Mouse (Mus musculus): ENCODE data around the gene Dda1.

Dda1 gene

GRCm38 (mm10) chr8:71470146-71470912 is 1.3 kb downstream of the Dda1 start:
- DNase-seq = no peak

GRCm38 (mm10) chr8:71470913-71471255 is 1.9 kb downstream of the Dda1 start:
- no peak for DNase-seq

- no peak for DNase-seq
These were observed 2.9 kb downstream of the Dda1 start for GRCm38 (mm10) chr8:71471861-71472260.

GRCm38 (mm10) chr8:71472601-71473386 is 3.8 kb downstream of the Dda1 start:
- DNase-seq = no peak

- DNase-seq = no peak
These were observed 5.3 kb downstream of the Dda1 start for GRCm38 (mm10) chr8:71474344-71474743.

- no peak for DNase-seq
These were observed 6.0 kb downstream of the Dda1 start for GRCm38 (mm10) chr8:71474785-71475701.

- no peak for DNase-seq
These were observed 6.7 kb downstream of the Dda1 start for GRCm38 (mm10) chr8:71475702-71476075.

GRCm38 (mm10) chr8:71476099-71476940 is 7.3 kb downstream of the Dda1 start:
- peak; percentile 72 to 74 for DNase-seq

- DNase-seq = no peak
These were observed 8.3 kb downstream of the Dda1 start for GRCm38 (mm10) chr8:71477196-71477845.

- DNase-seq = no peak
These were observed 9.9 kb downstream of the Dda1 start for GRCm38 (mm10) chr8:71478943-71479342.

GRCm38 (mm10) chr8:71483932-71484331 is 14.9 kb downstream of the Dda1 start:
- DNase-seq = peak in 1 of 2 experiments; percentile 51

- DNase-seq = no peak
These were observed 15.7 kb downstream of the Dda1 start for GRCm38 (mm10) chr8:71484736-71485135.

- DNase-seq = peak; percentile 82 to 83
These were observed 16.4 kb downstream of the Dda1 start, which contains the start of gene Ano8 for GRCm38 (mm10) chr8:71485142-71486135. Gene Ano8, minus strand, starts transcription at chr8:71485963.

- DNase-seq = no peak
These were observed 17.1 kb downstream of the Dda1 start for GRCm38 (mm10) chr8:71486136-71486529.

- peak; percentile 84 to 86 for DNase-seq
These were observed 18.9 kb downstream of the Dda1 start, which contains the start of gene Gtpbp3 for GRCm38 (mm10) chr8:71487691-71488445. Gene Gtpbp3, plus strand, starts transcription at chr8:71488103.

- peak; percentile 87 to 94 for DNase-seq
These were observed 19.5 kb downstream of the Dda1 start for GRCm38 (mm10) chr8:71488454-71488853.

GRCm38 (mm10) chr8:71495039-71495438 is 26.0 kb downstream of the Dda1 start:
- peak; percentile 81 to 86 for DNase-seq

- DNase-seq = no peak
These were observed 26.8 kb downstream of the Dda1 start for GRCm38 (mm10) chr8:71495811-71496210.

- DNase-seq = peak; percentile 88 to 91
These were observed 27.5 kb downstream of the Dda1 start for GRCm38 (mm10) chr8:71496481-71496880.

Measured in kidney, adult 8-10 months (tissue).